Mouse (Mus musculus) cerebellum, adult 2 months (tissue): Measurements from ENCODE around the gene Agbl2.

Source experiments
- CTCF ChIP-seq: fragments of 200-500 bp; IDR thresholded peaks from 2 replicates; pipeline ENCODE4 v1.5.1; 2011; ENCODE audit warnings: low read depth, mild to moderate bottlenecking, control low read depth, low read length, moderate library complexity, borderline replicate concordance; ENCODE audit not compliant: insufficient read depth
- POLR2A ChIP-seq: fragments of 200-500 bp; IDR thresholded peaks from 2 replicates; pipeline ENCODE4 v1.6.1; 2011; ENCODE audit warnings: low read length, control low read depth, borderline replicate concordance; ENCODE audit not compliant: insufficient read depth

GRCm38 (mm10) chr2:90850401-90850800, 67.9 kb downstream of the Agbl2 start:
- TF ChIP-seq POLR2A (peak; percentile 35; the same call in 1 of the 2 replicates), CTCF (no peak)
